Mouse (Mus musculus) thymus, postnatal 4 days (tissue): Measurements from ENCODE around the gene Mis18bp1.
"Not testable (repeated sequence)": the region's sequence is repeated elsewhere in the genome, so short reads cannot be mapped to it uniquely, and the experiment has no call there.

ENCODE experiments used
- DNase-seq: peaks from one replicate; pipeline ENCODE4 v3.0.0; 2021

Mis18bp1 gene

DNA sequence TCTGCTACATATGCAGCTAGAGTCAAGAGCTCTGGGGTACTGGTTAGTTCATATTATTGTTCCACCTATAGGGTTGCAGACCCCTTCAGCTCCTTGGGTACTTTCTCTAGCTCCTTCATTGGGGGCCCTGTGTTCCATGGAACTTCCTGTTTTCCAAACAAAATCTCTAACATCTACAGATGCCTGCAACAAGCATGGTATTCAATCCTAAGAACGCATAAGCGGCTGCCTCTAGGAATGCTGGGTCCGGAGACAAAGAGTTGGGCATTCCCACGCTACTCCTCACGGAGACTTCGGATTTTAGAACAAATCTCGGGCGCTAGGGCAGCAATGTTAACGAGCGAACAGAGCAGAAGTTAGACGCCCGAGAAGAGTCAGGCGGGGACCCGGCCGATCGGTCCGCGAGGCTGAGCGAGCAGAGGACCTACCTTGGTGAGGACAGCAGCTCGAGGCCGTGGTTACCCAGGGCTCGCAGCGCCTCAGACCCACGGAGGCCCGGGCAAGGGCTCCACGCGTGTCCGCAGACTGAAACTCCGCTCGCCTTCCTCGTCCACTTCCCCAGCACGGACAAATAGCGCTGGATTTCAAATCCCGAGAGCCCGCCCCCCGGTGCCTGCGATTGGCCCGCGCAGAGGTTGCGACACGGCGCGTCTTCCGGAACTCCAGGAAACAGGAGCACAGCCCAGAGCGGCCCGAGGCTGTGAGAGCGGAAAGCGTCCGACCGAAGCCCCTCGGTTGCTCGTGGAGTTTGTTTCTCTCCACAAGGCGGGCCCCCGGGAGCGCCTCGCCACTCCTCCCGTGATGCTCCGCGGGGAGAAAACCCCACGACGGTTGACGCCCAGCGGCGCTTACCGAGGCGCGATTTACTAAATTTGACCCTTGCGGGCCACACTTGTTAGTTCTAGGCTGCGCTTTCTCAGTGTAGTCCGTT lies at the start of gene Mis18bp1:
Gene Mis18bp1 (minus strand): TSS at position 584 of the 931 bp plus-strand sequence.
- peak; percentile 95 for DNase-seq

DNA sequence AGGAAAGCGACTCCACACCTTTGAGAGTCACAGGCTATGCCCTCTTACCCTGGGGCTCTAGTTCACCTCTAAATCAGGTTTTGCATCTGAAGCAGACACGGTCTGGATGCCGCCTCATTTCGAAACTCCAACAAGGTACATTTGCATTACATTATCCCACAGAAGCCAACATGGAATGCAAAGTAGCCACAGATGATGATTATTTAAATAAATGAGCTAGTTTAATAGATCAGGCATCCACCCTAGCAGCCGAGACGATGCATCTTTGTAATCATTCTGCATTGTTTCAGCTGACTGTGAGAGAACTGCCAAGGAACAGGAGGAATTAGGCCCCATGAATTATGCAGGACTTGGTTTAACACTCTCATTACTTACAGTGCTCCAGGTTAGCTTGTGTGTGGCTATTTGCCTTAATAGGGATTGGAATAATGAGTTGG lies 44.0 kb upstream of the Mis18bp1 start:
- DNase-seq: no peak

DNA sequence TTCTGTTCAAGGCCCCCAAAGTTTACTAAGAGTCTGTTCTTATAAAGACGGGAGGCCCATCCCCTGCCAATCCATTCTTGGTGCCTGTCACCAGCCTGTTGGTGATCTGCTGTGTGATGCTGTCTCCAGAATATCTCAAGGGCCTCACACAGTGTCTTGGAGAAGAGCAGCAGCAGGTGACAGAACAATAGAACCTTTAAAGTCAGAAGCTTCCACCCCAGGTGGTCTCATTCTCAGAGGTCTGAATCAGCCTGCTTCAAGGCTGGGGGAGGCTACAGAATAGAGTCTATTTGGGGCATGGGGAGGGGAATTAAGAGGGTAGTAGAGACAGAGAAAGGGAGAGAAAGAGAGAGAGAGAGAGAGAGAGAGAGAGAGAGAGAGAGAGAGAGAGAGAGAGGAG lies 34.0 kb upstream of the Mis18bp1 start:
- no peak for DNase-seq

DNA sequence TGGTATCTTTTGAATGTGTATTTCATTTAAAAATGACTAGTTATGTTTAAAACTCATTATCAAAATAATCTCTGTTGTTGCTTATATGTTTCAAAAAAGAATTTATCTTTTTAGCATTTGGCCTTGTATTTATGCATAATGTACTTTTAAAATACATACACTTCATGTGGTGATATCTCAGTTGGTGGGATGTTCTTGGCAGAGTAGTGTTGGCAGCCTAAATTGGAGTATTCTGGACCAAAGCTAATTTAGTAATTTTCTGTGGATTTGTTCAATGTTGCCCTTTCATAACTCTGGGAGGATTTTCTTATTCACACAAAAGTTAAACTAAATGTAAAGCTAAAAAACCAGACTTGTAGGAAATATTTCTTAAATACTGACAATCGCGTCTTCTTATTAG lies 29.4 kb upstream of the Mis18bp1 start:
- DNase-seq: no peak

DNA sequence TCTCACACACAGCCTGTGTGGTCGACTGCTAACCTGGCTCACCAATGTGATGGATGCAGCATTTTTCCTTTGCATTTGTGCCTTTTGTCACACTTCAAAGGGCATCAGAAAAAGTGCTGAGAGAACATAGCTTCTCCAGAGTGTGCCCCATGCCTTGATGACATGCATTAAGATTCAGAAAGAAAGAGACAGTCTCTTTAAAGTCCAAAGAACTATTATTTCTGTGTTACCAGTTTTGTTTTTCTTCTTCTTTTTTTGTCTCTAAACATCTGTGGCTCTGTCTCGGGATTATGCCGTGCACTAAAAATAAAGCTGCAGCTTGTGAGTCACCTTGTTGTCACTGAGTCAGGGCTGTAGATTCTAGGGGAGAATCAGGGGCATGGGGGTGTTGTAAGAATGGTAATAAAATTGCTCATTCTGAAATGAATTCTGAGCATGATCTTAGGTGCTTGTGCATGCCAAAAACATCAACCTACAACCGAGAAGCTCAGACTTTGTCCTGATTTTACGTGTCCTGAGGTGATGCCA lies 21.7 kb upstream of the Mis18bp1 start:
- DNase-seq: no peak

DNA sequence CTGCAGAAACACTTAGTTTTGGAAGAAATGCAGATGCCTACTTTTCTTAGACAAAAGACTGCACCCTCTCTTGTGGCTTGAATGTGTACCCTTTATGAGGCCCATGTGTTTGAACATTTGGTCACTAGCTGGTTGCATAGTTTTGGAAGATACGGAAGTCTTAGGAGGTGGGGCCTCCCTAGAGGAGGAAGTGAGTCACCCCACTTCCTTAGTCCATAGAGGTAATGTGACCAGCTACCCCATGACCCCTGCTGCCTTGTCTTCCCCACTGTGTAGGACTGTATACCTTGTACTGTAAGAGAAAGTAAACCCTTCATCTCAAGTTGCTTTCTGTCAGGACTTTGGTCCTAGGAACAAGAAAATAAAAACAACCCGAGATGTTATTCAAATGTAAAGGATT lies 16.8 kb upstream of the Mis18bp1 start:
- no peak for DNase-seq

DNA sequence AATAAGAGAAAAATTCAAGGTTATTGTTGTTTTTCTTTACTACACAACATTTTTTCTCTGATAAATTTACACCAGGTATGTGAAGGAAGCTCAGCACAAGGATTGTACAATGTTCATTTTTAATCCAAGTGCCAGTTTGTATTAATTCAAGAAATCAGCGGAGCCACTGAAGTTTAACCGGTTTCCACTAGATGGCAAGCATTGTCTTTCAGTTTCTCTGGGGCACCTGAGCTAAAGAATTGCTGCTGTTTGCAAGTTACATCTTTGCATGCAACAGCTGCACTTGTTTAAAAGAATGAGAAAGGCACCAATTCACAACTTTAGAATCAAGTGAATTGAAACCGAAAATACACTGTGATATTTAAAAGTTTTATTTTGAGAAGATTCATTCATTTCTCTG lies 15.0 kb upstream of the Mis18bp1 start:
- no peak for DNase-seq

DNA sequence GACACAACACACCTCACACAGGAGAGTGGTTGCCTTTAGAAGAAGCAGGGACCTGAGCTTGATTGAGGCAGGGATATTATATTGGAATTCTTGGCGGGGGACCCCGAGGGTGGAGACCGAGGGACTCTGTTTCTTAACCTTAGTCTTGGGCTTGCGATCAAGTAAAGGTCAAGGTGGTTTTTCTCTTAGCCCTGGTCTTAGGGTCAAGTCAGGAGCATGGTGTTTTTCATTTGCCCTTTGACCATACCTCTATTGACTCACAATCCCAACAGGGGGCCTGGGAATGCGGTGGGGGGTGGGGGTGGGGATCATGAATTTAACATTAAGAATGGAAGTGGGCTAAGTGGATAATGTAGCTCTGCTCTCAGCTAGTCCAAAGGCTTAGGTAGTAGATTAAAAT lies 1.3 kb upstream of the Mis18bp1 start:
- DNase-seq: peak; percentile 10

DNA sequence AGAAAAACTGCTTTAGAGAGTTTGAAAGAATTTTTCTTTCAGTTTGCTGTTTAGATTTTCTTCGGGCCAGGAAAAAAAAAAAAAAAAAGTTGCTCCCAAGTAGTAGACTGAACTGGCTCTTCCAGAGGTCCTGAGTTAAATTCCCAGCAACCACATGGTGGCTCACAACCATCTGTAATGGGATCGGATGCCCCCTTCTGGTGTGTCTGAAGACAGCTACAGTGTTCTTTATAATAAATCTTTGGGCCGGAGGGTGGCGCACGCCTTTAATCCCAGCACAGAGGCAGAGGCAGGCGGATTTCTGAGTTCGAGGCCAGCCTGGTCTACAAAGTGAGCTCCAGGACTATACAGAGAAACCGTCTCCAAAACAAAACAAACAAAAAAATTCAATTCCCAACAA lies 555 bp upstream of the Mis18bp1 start:
- peak; percentile 73 for DNase-seq

DNA sequence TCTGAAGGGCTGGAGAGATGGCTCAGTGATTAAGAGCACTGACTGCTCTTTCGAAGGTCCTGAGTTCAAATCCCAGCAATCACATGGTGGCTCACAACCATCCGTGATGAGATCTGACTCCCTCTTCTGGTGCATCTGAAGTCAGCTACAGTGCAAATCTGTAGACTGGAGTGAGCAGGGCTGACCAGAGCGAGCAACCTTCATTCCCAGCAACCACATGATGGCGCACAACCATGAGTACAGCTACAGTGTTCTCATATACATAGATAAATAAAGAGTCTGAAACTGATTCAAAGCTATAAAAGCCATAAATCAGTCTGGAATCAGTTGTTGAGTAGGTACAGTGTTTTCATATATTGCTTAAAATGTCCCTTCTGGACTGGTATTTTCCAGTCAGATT lies 36.3 kb downstream of the Mis18bp1 start:
- DNase-seq: not testable (repeated sequence)

DNA sequence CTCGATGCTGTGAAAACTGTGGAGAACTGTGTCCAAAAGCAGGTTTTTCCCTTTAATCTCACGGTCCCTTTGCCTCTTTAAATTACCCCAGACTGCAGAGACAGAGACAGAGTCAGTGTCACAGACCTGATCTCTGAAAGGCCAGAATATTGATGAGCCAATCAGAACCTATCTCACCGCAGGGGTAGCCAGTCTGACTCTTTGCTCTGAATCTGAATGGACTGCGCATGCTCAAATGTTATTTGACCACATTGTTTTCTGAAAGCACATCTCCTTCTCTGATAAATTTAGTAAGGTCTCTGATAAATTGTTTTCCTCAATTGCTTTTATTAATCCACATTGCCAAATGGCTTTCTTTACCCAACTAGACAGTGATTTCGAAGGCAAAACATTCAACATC lies 53.0 kb downstream of the Mis18bp1 start:
- no peak for DNase-seq

DNA sequence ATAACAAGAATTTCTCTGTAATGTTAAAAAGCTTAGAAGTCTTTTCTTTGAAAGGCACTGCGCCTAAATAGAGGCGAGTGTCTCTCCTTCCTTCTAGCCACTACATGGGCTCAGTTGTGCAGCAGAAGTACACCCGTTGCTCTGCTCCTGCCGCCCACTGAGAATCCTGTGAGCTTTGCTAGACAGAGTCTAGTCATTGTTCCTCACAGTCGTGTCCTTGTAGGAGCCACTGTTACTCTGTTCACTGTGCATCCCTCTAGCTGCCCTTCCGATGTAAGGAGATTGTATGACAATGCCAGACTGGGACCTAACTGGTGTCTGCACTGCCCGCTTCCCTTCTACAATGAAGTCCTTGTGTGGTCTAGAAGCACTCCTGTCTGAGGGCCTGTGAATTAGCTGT lies 53.4 kb downstream of the Mis18bp1 start:
- DNase-seq: no peak

DNA sequence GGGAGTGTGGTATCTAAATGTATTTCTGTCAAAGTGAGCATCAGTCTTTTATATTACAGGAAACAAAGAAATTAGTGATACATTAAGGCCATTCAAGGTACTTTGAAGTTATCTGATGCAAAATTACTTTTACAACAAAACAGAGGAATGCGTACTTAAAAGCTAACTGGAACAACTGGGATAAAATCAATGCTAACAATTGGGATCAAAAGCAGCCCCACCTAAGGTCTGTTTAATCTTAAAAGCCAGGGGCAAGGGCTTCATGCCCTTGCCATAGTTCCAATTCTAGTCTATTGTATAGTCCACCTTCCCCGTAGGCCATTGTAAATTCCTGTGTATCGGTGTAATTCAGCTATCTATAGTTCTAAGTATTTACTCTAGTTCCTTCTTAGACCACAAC lies 57.4 kb downstream of the Mis18bp1 start:
- DNase-seq: not testable (repeated sequence)

DNA sequence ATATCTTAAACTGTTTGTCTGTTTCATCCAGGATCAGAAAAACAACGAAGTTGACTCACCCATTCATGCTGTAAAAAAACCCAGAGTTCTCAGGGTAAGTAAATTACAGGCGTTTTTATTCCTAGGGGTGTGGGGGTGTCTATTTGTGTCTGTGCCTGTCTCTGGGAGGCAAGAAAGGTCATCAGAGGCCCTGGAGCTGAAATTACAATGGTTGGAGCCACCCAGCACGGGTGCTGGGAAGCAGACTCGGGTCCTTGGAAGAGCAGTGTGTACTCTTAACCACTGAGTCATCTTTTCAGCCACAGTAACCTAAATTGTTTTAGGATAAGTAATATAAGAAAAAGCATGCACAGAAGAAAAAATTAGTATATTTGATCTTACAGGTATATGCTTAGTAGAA lies 58.5 kb downstream of the Mis18bp1 start:
- DNase-seq: no peak

DNA sequence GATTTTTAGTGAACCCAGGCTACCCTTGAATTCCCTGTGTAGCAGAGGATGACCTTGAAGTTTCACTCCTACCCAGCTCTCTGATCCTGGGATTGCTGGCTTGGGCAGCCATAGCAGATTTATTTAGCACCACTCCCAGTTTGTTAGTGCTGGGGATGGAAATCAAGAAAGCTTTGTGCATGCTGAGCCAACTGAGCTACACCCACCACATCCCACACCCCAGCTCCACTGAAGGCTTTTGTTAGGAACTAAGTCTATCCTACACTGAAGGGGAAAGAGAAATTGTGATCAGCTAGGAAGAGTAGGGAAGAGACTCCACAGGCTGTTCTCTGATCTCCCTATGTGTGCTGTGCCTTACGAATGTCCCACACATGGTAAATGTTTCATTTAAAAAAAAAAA lies 59.6 kb downstream of the Mis18bp1 start:
- no peak for DNase-seq

DNA sequence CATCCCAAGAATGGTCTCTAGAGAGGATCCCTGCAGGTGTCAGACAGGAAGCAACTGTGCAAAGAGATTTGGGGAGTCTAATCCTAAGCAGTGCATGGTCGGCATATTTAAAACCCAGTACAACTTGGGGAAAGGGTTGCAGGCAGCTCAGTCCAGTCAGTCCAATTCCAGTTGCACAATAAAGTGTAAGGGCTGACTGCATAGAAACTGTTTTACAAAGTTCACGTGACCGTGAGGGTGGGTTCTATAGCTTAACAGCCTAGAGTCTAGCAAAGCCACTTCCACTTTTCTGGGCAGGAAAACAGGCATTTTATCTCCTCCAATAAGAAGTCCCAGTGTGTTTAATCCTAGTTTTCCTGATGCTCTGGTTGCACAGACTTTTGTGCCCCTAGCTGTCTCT lies 60.9 kb downstream of the Mis18bp1 start:
- no peak for DNase-seq

DNA sequence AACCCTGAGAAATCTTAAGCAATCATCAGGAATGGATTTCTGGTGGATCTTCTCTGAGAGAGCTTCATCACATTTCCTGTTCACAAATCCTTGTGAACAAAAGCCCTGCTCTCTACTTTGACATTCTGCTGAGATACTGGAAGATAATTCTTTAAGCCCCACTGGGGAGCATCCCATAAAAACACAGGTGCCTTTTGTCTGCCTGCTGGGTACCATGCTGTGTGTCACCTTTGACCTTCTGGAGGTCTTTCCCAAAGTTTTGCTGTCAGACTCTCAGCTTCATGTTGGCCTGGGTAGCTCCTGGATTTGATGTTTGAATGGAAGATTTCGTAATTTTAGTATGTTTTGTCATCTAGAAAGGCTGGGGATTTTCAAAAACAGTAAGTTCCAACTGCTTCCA lies 63.7 kb downstream of the Mis18bp1 start:
- no peak for DNase-seq
